Mouse (Mus musculus): Measurements from ENCODE around the gene Tmem95. TPM values are rescaled to one million over a fixed set of nuclear protein-coding genes. Genes with fewer than 3 reads are reported as not detected.

Tmem95 gene
- polyA plus RNA-seq, 1 experiment: not detected

- DNase-seq (ENCODE audit: low read depth): no peak
- TF ChIP-seq POLR2A (IDR thresholded peaks at IDR 0.05; ENCODE audit: borderline replicate concordance, extremely low read depth, insufficient read depth, insufficient read length, poor library complexity, severe bottlenecking): no peak
- TF ChIP-seq CTCF (IDR thresholded peaks at IDR 0.05; ENCODE audit: borderline replicate concordance, extremely low read depth, insufficient read depth, insufficient read length): no peak
Measured at GRCm38 (mm10) chr11:69884240-69884639, 6.4 kb upstream of the Tmem95 start.

DNA sequence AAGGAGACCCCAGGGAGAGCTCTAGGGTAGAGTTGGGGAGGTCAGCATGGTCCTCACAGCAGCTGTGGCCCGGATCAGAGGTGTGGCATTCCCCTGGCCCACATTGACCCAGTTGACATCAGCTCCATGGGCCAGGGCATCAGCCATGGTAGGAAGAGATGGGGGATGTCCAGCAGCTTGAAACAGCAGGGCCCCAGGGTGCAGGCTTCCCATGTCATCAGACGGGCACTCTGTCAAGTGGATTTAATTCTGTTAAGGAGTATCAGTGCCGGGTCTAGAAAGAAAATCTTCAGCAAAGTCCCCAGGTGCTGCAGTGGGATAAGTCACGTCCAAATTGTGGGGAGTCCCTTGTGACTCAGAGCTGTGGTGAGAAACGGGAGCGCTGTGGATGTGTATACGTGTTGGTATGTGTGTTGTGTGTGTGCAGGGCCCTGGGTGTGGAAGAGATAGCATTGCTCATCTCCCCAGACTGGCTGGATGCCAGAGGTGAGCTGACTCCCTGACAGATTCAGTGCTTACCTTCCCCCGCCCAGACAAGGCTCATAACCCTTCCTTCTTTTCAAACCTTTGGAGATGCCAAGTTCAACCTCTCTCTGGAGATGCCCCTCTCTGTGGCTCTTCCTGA, 5.8 kb upstream of the Tmem95 start:
- DNase-seq (ENCODE audit: low read depth): no peak
- TF ChIP-seq POLR2A (IDR thresholded peaks at IDR 0.05; ENCODE audit: borderline replicate concordance, extremely low read depth, insufficient read depth, insufficient read length, poor library complexity, severe bottlenecking) (no peak), CTCF (IDR thresholded peaks at IDR 0.05; ENCODE audit: borderline replicate concordance, extremely low read depth, insufficient read depth, insufficient read length) (no peak)

DNA sequence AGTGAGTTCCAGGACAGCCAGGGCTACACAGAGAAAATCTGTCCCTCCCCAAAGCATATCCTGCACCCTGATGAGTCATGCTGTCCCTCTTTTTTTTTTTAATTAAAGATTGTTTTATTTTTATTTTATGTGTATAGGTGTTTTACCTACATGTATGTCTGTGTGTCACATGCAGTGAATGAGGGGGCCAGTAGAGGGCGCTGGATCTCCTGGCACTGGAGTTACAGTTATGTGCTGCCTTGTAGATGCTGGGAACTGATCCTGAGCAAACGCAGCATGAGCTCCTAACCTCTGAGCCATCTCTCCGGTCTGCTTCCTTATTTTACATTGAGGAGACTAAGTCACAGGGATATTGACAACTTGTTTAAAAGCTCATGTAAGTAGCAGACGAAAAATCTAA, 5.2 kb upstream of the Tmem95 start:
- no peak for DNase-seq (ENCODE audit: low read depth)
- TF ChIP-seq CTCF (IDR thresholded peaks at IDR 0.05; ENCODE audit: borderline replicate concordance, extremely low read depth, insufficient read depth, insufficient read length) (peak; percentile 46), POLR2A (IDR thresholded peaks at IDR 0.05; ENCODE audit: borderline replicate concordance, extremely low read depth, insufficient read depth, insufficient read length, poor library complexity, severe bottlenecking) (no peak)

GRCm38 (mm10) chr11:69881787-69882670, 4.2 kb upstream of the Tmem95 start:
- TF ChIP-seq CTCF (IDR thresholded peaks at IDR 0.05; ENCODE audit: borderline replicate concordance, extremely low read depth, insufficient read depth, insufficient read length) (no peak), POLR2A (IDR thresholded peaks at IDR 0.05; ENCODE audit: borderline replicate concordance, extremely low read depth, insufficient read depth, insufficient read length, poor library complexity, severe bottlenecking) (no peak)
- DNase-seq (ENCODE audit: low read depth): no peak

DNA sequence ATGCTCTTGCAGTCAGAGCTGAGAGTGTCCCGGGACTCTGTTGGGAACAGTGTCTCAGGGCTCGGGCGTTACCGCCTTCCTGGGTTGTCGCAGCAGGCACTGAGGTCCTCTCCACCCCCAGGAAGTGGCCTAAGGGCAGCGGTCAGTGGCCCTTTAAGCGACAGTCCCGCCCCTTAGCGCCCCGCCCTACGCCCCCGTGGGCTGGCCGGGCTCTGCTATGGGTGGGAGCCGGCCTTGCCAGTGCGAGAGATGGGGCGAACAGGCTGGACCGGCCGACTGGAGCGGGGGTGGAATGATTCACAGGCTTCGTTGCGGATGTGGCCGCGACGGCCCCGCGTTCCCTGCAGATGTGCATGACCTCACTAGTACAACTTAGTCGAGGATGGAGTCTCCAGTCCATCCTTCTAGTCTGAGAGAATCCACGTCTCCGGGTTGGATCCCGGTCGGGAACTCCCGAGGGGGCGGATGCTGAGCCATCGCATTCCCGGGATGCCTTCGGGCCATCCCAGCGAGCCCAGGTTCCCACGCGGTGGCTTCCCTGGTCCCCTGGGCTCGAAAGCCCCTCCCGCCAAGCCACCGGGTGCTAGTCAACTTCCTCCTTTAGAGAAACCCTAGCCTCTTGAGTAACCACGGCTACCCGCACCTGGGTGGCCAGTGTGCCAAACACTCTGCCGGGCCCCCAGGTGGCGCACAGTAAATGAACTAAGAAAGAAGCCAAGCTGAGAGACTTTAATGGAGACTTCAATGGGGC, 3.2 kb upstream of the Tmem95 start, which contains the start of gene Kctd11:
Gene Kctd11, minus strand, starts transcription at position 554 of the 751 bp plus-strand sequence.
- TF ChIP-seq CTCF (IDR thresholded peaks at IDR 0.05; ENCODE audit: borderline replicate concordance, extremely low read depth, insufficient read depth, insufficient read length): no peak
- TF ChIP-seq POLR2A (IDR thresholded peaks at IDR 0.05; ENCODE audit: borderline replicate concordance, extremely low read depth, insufficient read depth, insufficient read length, poor library complexity, severe bottlenecking): no peak
- peak; percentile 72 for DNase-seq (ENCODE audit: low read depth)

DNA sequence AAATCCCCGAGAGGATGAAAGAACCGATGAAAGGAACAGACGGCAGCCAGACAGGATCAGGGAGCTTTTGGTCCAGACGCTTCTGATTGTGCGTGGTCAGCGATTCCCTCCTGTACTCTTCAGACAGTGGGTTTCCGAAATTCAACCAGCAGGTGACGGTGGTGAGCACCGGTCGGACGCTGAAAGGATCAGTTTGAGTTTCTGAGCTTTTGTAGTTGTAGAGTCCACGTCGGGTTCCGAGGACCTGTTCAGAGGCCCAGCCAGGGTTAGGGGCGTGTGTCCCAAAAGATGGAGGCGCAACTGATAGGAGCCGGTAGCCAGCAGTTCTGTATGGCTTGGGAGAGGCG, 2.7 kb upstream of the Tmem95 start:
- DNase-seq (ENCODE audit: low read depth): peak; percentile 73

DNA sequence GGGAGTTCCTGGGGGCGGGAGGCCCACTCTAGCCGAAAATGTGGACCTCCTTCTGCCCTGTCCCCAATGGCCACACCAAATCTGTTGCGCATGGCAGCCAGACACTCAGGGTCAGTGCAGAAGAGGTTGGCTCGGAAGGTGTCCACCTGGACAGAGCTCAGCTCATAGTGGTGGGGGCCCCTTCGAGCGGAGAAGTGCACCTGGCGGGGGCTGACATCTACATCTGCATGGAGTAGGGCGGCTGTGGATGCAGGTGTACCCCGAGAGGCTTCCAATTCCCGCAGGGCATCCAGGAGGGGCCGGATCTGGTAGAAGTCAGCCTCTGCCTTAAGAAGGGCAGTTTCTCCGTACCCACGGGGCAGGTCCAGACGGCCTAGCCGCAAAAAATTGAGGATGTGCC, 1.9 kb upstream of the Tmem95 start:
- no peak for DNase-seq (ENCODE audit: low read depth)
- TF ChIP-seq CTCF (IDR thresholded peaks at IDR 0.05; ENCODE audit: borderline replicate concordance, extremely low read depth, insufficient read depth, insufficient read length): no peak
- TF ChIP-seq POLR2A (IDR thresholded peaks at IDR 0.05; ENCODE audit: borderline replicate concordance, extremely low read depth, insufficient read depth, insufficient read length, poor library complexity, severe bottlenecking): no peak

More for the DNA sequence above, 2.7 kb upstream of the Tmem95 start:
- peak; percentile 84 for TF ChIP-seq CTCF (IDR thresholded peaks at IDR 0.05; ENCODE audit: borderline replicate concordance, extremely low read depth, insufficient read depth, insufficient read length)
- no peak for TF ChIP-seq POLR2A (IDR thresholded peaks at IDR 0.05; ENCODE audit: borderline replicate concordance, extremely low read depth, insufficient read depth, insufficient read length, poor library complexity, severe bottlenecking)

- no peak for TF ChIP-seq POLR2A (IDR thresholded peaks at IDR 0.05; ENCODE audit: borderline replicate concordance, extremely low read depth, insufficient read depth, insufficient read length, poor library complexity, severe bottlenecking)
- no peak for TF ChIP-seq CTCF (IDR thresholded peaks at IDR 0.05; ENCODE audit: borderline replicate concordance, extremely low read depth, insufficient read depth, insufficient read length)
Measured at GRCm38 (mm10) chr11:69878952-69879351, 1.1 kb upstream of the Tmem95 start.

DNA sequence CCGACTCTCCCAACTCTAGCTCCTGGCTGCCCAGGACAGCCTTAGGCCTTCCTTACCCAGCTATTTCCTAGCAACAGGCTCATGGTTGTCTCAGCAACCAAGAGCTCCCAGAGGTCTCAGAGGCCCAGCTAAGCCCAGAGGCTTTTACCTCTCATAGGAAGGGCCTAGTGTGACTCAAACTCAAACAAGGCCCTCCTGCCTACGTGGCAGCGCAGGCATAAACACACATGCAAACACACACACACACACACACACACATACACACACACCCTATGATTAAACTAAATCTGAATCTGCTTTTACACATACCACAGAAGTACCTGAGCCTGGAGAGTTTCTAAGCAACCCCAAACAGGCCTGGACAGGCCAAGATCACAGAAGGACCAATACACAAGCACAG, 581 bp upstream of the Tmem95 start:
- TF ChIP-seq CTCF (IDR thresholded peaks at IDR 0.05; ENCODE audit: borderline replicate concordance, extremely low read depth, insufficient read depth, insufficient read length) (no peak), POLR2A (IDR thresholded peaks at IDR 0.05; ENCODE audit: borderline replicate concordance, extremely low read depth, insufficient read depth, insufficient read length, poor library complexity, severe bottlenecking) (no peak)
- peak; percentile 38 for DNase-seq (ENCODE audit: low read depth)

More at GRCm38 (mm10) chr11:69878952-69879351, 1.1 kb upstream of the Tmem95 start:
- no peak for DNase-seq (ENCODE audit: low read depth)

- peak; percentile 87 for DNase-seq (ENCODE audit: low read depth)
- TF ChIP-seq POLR2A (IDR thresholded peaks at IDR 0.05; ENCODE audit: borderline replicate concordance, extremely low read depth, insufficient read depth, insufficient read length, poor library complexity, severe bottlenecking) (no peak), CTCF (IDR thresholded peaks at IDR 0.05; ENCODE audit: borderline replicate concordance, extremely low read depth, insufficient read depth, insufficient read length) (peak; percentile 86)
Measured at GRCm38 (mm10) chr11:69876867-69877266, 951 bp downstream of the Tmem95 start.

- TF ChIP-seq POLR2A (IDR thresholded peaks at IDR 0.05; ENCODE audit: borderline replicate concordance, extremely low read depth, insufficient read depth, insufficient read length, poor library complexity, severe bottlenecking) (no peak), CTCF (IDR thresholded peaks at IDR 0.05; ENCODE audit: borderline replicate concordance, extremely low read depth, insufficient read depth, insufficient read length) (no peak)
- DNase-seq (ENCODE audit: low read depth): no peak
Measured at GRCm38 (mm10) chr11:69876186-69876585, 1.6 kb downstream of the Tmem95 start.

Data from brain, embryonic 14.5 days (tissue).